Mouse (Mus musculus): ENCODE measurements around the gene Prph2.

Gene Prph2

GRCm38 (mm10) chr17:46966892-46967291 lies 56.6 kb downstream of the Prph2 start:
- DNase-seq (ENCODE audit: low spot score), result no peak

DNA sequence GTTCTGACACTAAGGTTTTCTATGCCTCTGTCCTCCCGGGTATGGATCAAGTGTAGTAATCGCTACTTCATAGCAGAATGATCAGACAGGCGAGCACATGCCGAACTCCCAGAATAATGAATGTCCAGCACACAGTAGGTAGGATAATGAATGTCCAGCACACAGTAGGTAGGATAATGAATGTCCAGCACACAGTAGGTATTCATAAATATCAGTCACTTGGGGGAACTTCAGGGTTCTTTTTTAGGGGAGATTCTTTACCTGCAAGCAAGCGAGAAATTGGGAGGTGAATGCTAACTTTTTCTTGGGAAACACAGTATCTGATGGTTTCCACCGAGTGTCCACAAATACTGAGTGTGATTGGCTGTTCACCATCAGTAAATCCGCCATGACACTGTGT lies 62.3 kb downstream of the Prph2 start:
- DNase-seq (ENCODE audit: low spot score), result no peak
